ENCODE assay signal across 8 mouse cellular contexts in the genomic region with DNA sequence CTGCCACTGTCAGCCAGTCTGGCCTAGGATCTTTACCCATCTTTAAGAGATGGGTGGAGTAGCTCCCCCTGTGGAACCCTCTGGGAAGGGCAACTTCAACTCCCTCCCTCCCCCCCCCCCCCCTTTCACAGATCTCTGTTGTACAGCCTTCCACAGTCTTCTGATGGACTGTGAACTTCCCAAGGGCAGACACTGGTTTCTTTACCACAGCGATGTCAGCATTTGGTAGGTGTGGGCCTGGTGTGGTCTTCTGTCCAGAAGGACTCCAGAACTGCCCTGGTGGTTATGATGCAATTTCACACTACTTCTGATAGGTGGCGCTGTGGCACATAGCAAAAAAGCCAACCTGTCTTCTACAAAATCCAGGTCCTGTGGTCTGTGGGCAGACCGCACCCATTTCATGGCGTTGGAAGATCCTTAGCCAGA. TPM values are rescaled to one million over a fixed set of nuclear protein-coding genes. Genes with fewer than 3 reads are reported as not detected.
DNase-seq lines count a peak whose midpoint lies in the region; ATAC-seq and TF ChIP-seq lines count a peak whose summit lies in the region.
"Had no signal": no experiment of that assay in that cellular context is flagged by ENCODE, and none has a peak within 500 bp of the region (broad histone marks: within the 10 kb centered on the region; RNA-seq: fewer than 3 reads in every experiment).

No protein-coding gene starts in this region.

- CTCF ChIA-PET in Patski (lab: Charles Lee) = interaction anchor here (1.1 to 2.3 kb wide), 4 partner anchors 9 to 65 kb away, joined by 3 to 6 read pairs (median 3); a partner anchor contains a TSS

- no peak for ATAC-seq in Patski
- ATAC-seq in lung, embryonic 16.5 days (ENCODE audit: low read depth) = peak; percentile 43; the same call in 1 of the 2 replicates

- H3K9ac ChIP-seq in CH12.LX (ENCODE audit: insufficient read depth, low read depth) = no peak overlapping the region
- no peak overlapping the region for H3K9ac ChIP-seq in lung, embryonic 16.5 days (ENCODE audit: low read length)
- H3K9ac ChIP-seq: liver, embryonic 13.5 days had no signal

- TF ChIP-seq EP300 in CH12.LX (IDR thresholded peaks at IDR 0.05; ENCODE audit: low read length) = no peak

- H3K4me2 ChIP-seq in CH12.LX (ENCODE audit: insufficient read depth, low read depth, poor library complexity, severe bottlenecking) = no peak overlapping the region
- H3K4me2 ChIP-seq in lung, embryonic 16.5 days (ENCODE audit: low read depth, low read length) = no peak overlapping the region
- H3K4me2 ChIP-seq: liver, embryonic 13.5 days had no signal

- H3K27me3 ChIP-seq in CH12.LX (replicated peaks) (no peaks in the 10 kb centered on the region), Patski (peaks cover 12% of the 10 kb centered on the region)
- H3K27me3 ChIP-seq in heart, embryonic 10.5 days (ENCODE audit: insufficient read depth, poor library complexity, severe bottlenecking) = 0 out of 2 replicates have a peak, but pooled peaks cover 4% of the 10 kb centered on the region
- no peaks in the 10 kb centered on the region for H3K27me3 ChIP-seq in lung, embryonic 16.5 days (ENCODE audit: control insufficient read depth, insufficient read depth, low read depth, low read length)
- H3K27me3 ChIP-seq: liver, embryonic 13.5 days had no signal

- H3K79me2 ChIP-seq in CH12.LX (replicated peaks; ENCODE audit: control insufficient read depth, extremely low read depth, insufficient read depth, poor library complexity, severe bottlenecking) = no peaks in the 10 kb centered on the region

- in situ Hi-C loops in CH12.LX (cut with MboI; ENCODE audit: low pct_ligation_motif_present, low pct_unique_long_range_greater_than_20kb, low sequenced_read_pairs) = no loop called here
- in situ Hi-C loops in Patski (cut with MboI; ENCODE audit: low pct_unique_long_range_greater_than_20kb) = no loop called here

- no peaks in the 10 kb centered on the region for H3K9me3 ChIP-seq in CH12.LX (replicated peaks; ENCODE audit: low read length)
- H3K9me3 ChIP-seq in heart, embryonic 10.5 days = no peaks in the 10 kb centered on the region
- H3K9me3 ChIP-seq in lung, embryonic 16.5 days (ENCODE audit: control insufficient read depth, low read length) = no peaks in the 10 kb centered on the region
- H3K9me3 ChIP-seq: liver, embryonic 13.5 days had no signal

- peak; percentile 62 for DNase-seq in CH12.LX (ENCODE audit: extremely low read depth)
- no peak for DNase-seq in Patski (ENCODE audit: low read depth, low spot score)
- peak; percentile 68 to 78 for DNase-seq in cerebellum, postnatal 10 days
- DNase-seq in heart, embryonic 10.5 days (ENCODE audit: low spot score) = peak; percentile 77
- DNase-seq in kidney, postnatal 10 days = peak; percentile 38
- peak; percentile 85 for DNase-seq in retina, postnatal 1 day
- DNase-seq: liver, embryonic 13.5 days had no signal

- H3K4me3 ChIP-seq in CH12.LX (replicated peaks in 1 of 3; ENCODE audit: low read depth in 2 of 3, low read length in 2 of 3, poor library complexity in 1 of 3) = no peak overlapping the region
- no peak overlapping the region for H3K4me3 ChIP-seq in heart, embryonic 10.5 days
- H3K4me3 ChIP-seq in lung, embryonic 16.5 days (ENCODE audit: low read length) = no peak overlapping the region
- H3K4me3 ChIP-seq: liver, embryonic 13.5 days had no signal

- peak; percentile 65 for TF ChIP-seq RAD21 in CH12.LX (IDR thresholded peaks at IDR 0.05; ENCODE audit: low read depth, low read length)

- 28% methylated on average over 4 of the region's 4 CpGs for WGBS in heart, embryonic 10.5 days
- 25% methylated on average over 4 of the region's 4 CpGs for WGBS in lung, embryonic 16.5 days

- no peak overlapping the region for H3K27ac ChIP-seq in CH12.LX (ENCODE audit: insufficient read depth, low read depth)
- H3K27ac ChIP-seq in heart, embryonic 10.5 days = no peak overlapping the region
- H3K27ac ChIP-seq in lung, embryonic 16.5 days (ENCODE audit: low read length) = no peak overlapping the region
- H3K27ac ChIP-seq: liver, embryonic 13.5 days had no signal

- TF ChIP-seq CTCF in CH12.LX (conservative IDR thresholded peaks at IDR 0.05 in 1 of 2, IDR thresholded peaks at IDR 0.05 in 1 of 2; ENCODE audit: low read depth in 2 of 2, low read length in 2 of 2) (peak; percentile 80 to 86), Patski (IDR thresholded peaks at IDR 0.05) (peak; percentile 79)

- H3K4me1 ChIP-seq in CH12.LX (ENCODE audit: control insufficient read depth in 1 of 2, insufficient read depth in 2 of 2) = peaks cover 4 to 6% of the 10 kb centered on the region in 2 experiments; a peak in 2 of 4 replicates
- peaks cover 7% of the 10 kb centered on the region for H3K4me1 ChIP-seq in heart, embryonic 10.5 days
- no peaks in the 10 kb centered on the region for H3K4me1 ChIP-seq in lung, embryonic 16.5 days (replicated peaks; ENCODE audit: control insufficient read depth, insufficient read depth, low read length)
- H3K4me1 ChIP-seq: liver, embryonic 13.5 days had no signal

- dilution Hi-C loops in CH12.LX (cut with MboI; ENCODE audit: extremely low pct_ligation_motif_present, extremely low pct_unique_long_range_greater_than_20kb, low sequenced_read_pairs) = no loop called here

- H3K36me3 ChIP-seq in CH12.LX (replicated peaks in 1 of 2; ENCODE audit: control insufficient read depth in 1 of 2, insufficient read depth in 1 of 2, low read length in 1 of 2) = no peaks in the 10 kb centered on the region
- H3K36me3 ChIP-seq in heart, embryonic 10.5 days = no peaks in the 10 kb centered on the region
- no peaks in the 10 kb centered on the region for H3K36me3 ChIP-seq in lung, embryonic 16.5 days (ENCODE audit: control insufficient read depth, insufficient read depth, low read length)
- H3K36me3 ChIP-seq: liver, embryonic 13.5 days had no signal

- no peak for TF ChIP-seq POLR2A in CH12.LX (IDR thresholded peaks at IDR 0.05; ENCODE audit: low read depth, low read length)

- POLR2A ChIA-PET in Patski (lab: Charles Lee) = no interaction called here

TF ChIP-seq in CH12.LX, 34 proteins besides CTCF, POLR2A, EP300 and RAD21:
- TF ChIP-seq KAT2A (IDR thresholded peaks at IDR 0.05; ENCODE audit: insufficient replicate concordance, low read length) (no peak), JUND (conservative IDR thresholded peaks at IDR 0.05; ENCODE audit: low read depth, low read length) (0 out of 2 replicates have a peak, but pooled peaks have one; percentile 16), ELF1 (IDR thresholded peaks at IDR 0.05; ENCODE audit: low read depth, low read length) (no peak), SMC3 (IDR thresholded peaks at IDR 0.05; ENCODE audit: low read depth, low read length) (peak; percentile 44), UBTF (IDR thresholded peaks at IDR 0.05; ENCODE audit: low read depth, low read length) (no peak), MYC (IDR thresholded peaks at IDR 0.05; ENCODE audit: low read depth, low read length) (no peak), USF1 (IDR thresholded peaks at IDR 0.05; ENCODE audit: low read depth, low read length) (no peak), ZNF384 (IDR thresholded peaks at IDR 0.05; ENCODE audit: low read depth, low read length) (no peak), POLR2AphosphoS2 (IDR thresholded peaks at IDR 0.05; ENCODE audit: low read depth, low read length) (no peak), NELFE (IDR thresholded peaks at IDR 0.05; ENCODE audit: low read depth, low read length) (0 out of 2 replicates have a peak, but pooled peaks have one; percentile 33), MAFK (IDR thresholded peaks at IDR 0.05; ENCODE audit: insufficient replicate concordance, low read length) (no peak), BHLHE40 (IDR thresholded peaks at IDR 0.05; ENCODE audit: low read depth, low read length) (no peak), ZMIZ1 (IDR thresholded peaks at IDR 0.05; ENCODE audit: low read depth, low read length) (no peak), CHD2 (IDR thresholded peaks at IDR 0.05; ENCODE audit: low read length) (no peak), SIN3A (IDR thresholded peaks at IDR 0.05; ENCODE audit: low read length) (no peak), ZKSCAN1 (IDR thresholded peaks at IDR 0.05; ENCODE audit: borderline replicate concordance, low read depth, low read length) (no peak), MAZ (IDR thresholded peaks at IDR 0.05; ENCODE audit: low read depth, low read length) (0 out of 2 replicates have a peak, but pooled peaks have one; percentile 53), USF2 (conservative IDR thresholded peaks at IDR 0.05; ENCODE audit: low read depth, low read length) (no peak), CHD1 (IDR thresholded peaks at IDR 0.05; ENCODE audit: low read depth, low read length) (no peak), ZC3H11A (IDR thresholded peaks at IDR 0.05; ENCODE audit: low read depth, low read length) (no peak), PAX5 (IDR thresholded peaks at IDR 0.05; ENCODE audit: low read length) (no peak), ETS1 (conservative IDR thresholded peaks at IDR 0.05; ENCODE audit: low read depth, low read length) (no peak), TBP (conservative IDR thresholded peaks at IDR 0.05; ENCODE audit: low read depth, low read length) (no peak), MXI1 (IDR thresholded peaks at IDR 0.05; ENCODE audit: low read depth, low read length) (no peak), E2F4 (IDR thresholded peaks at IDR 0.05; ENCODE audit: insufficient replicate concordance, low read depth, low read length) (no peak), HCFC1 (IDR thresholded peaks at IDR 0.05; ENCODE audit: low read depth, low read length) (no peak), TCF12 (IDR thresholded peaks at IDR 0.05; ENCODE audit: low read depth, low read length) (no peak), GABPA (IDR thresholded peaks at IDR 0.05; ENCODE audit: insufficient replicate concordance, low read depth, low read length) (no peak), IRF4 (IDR thresholded peaks at IDR 0.05; ENCODE audit: low read depth, low read length) (no peak)

RNA-seq across cellular contexts. Expression of a gene that starts 28.1 kb away (rescaled TPM):
- 548 and 590 TPM in 2 replicates for total RNA-seq in CH12.LX (2012; rRNA removed)
- total RNA-seq in CH12.LX (2014; rRNA removed) = 495 and 583 TPM in 2 replicates
- 271 and 286 TPM in 2 replicates for polyA plus RNA-seq in CH12.LX (2012; ENCODE audit: insufficient read length, low read depth)
- polyA plus RNA-seq in Patski (2021) = 164 TPM
- polyA plus RNA-seq in heart, embryonic 10.5 days (2016; fragmentation: Nextera tagmentation; extraction: Ambion mirVana) = 205 and 295 TPM in 2 replicates
- polyA plus RNA-seq in lung, embryonic 16.5 days (2015; fragmentation: Nextera tagmentation; extraction: Ambion mirVana) = 380 and 404 TPM in 2 replicates

RNA-seq across cellular contexts. Expression of a gene that starts 28.4 kb away (rescaled TPM):
- 12.2 and 14.9 TPM in 2 replicates for total RNA-seq in CH12.LX (2012; rRNA removed)
- 6.6 and 8.4 TPM in 2 replicates for total RNA-seq in CH12.LX (2014; rRNA removed)
- 27.1 and 28.9 TPM in 2 replicates for polyA plus RNA-seq in CH12.LX (2012; ENCODE audit: insufficient read length, low read depth)
- 28.1 TPM for polyA plus RNA-seq in Patski (2021)
- polyA plus RNA-seq in heart, embryonic 10.5 days (2016; fragmentation: Nextera tagmentation; extraction: Ambion mirVana) = 36.2 and 57.0 TPM in 2 replicates
- 47.3 and 48.1 TPM in 2 replicates for polyA plus RNA-seq in lung, embryonic 16.5 days (2015; fragmentation: Nextera tagmentation; extraction: Ambion mirVana)
